Mouse (Mus musculus) stomach, postnatal 0 days (tissue): ENCODE measurements around the gene Frmd4b.

Experiments used
- CTCF ChIP-seq: IDR thresholded peaks from 2 replicates; pipeline ENCODE4 v1.5.1; 2016; ENCODE audit warnings: antibody characterized with exemption, low read depth, mild to moderate bottlenecking, moderate library complexity
- EP300 ChIP-seq: optimal IDR thresholded peaks from 2 replicates; pipeline ENCODE3; 2016; ENCODE audit warnings: antibody characterized with exemption

- TF ChIP-seq CTCF (no peak), EP300 (no peak)
These were observed 117.1 kb downstream of the Frmd4b start for GRCm38 (mm10) chr6:97500246-97500645.
